12 mouse cellular contexts compared by ENCODE assay signal in the genomic region with DNA sequence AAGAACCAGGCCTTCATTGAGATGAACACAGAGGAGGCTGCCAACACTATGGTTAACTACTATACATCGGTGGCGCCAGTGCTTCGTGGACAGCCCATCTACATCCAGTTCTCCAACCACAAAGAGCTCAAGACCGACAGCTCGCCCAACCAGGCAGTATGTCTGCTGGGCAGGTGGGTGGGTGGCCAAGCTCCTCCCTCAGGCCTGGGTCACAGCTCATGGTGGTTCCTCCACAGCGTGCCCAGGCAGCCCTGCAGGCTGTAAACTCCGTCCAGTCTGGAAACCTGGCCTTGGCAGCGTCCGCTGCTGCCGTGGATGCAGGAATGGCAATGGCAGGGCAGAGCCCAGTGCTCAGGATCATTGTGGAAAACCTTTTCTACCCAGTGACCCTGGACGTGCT. TPM values are rescaled to one million over a fixed set of nuclear protein-coding genes. Genes with fewer than 3 reads are reported as not detected.
DNase-seq lines count a peak whose midpoint lies in the region; ATAC-seq lines count a peak whose summit lies in the region.
"Had no signal": no experiment of that assay in that cellular context is flagged by ENCODE, and none has a peak within 500 bp of the region (broad histone marks: within the 10 kb centered on the region; RNA-seq: fewer than 3 reads in every experiment).

No protein-coding gene starts in this region.

- H3K9ac ChIP-seq in heart, embryonic 16.5 days (ENCODE audit: low read length), result no peak overlapping the region
- H3K9ac ChIP-seq in lung, embryonic 15.5 days, result no peak overlapping the region
- no peak overlapping the region; the same call in 1 of the 2 replicates for H3K9ac ChIP-seq in limb, embryonic 15.5 days

- peak; percentile 56 to 66 for DNase-seq in cerebellum, postnatal 10 days
- DNase-seq in cerebellum, adult 9-10 months, result no peak
- no peak for DNase-seq in heart, postnatal 36 days
- DNase-seq in lung, postnatal 10 days, result no peak
- DNase-seq in urinary bladder, postnatal 4 days (ENCODE audit: low spot score in 2 of 2), result no peak
- DNase-seq: B cell, adult 2 months had no signal

- H3K4me2 ChIP-seq in heart, embryonic 16.5 days (ENCODE audit: low read depth, low read length), result no peak overlapping the region
- 0 out of 2 replicates have a peak overlapping the region, but pooled peaks have one; percentile 11 for H3K4me2 ChIP-seq in lung, embryonic 15.5 days
- no peak overlapping the region for H3K4me2 ChIP-seq in limb, embryonic 15.5 days

- WGBS in heart, embryonic 16.5 days, result 75% methylated on average over 11 of the region's 11 CpGs
- 70% methylated on average over 11 of the region's 11 CpGs for WGBS in lung, embryonic 15.5 days
- WGBS in limb, embryonic 15.5 days, result 76% methylated on average over 11 of the region's 11 CpGs

- H3K36me3 ChIP-seq in heart, embryonic 16.5 days (ENCODE audit: control insufficient read depth, insufficient read depth), result peaks cover 46% of the 10 kb centered on the region
- peaks cover 63% of the 10 kb centered on the region for H3K36me3 ChIP-seq in lung, embryonic 15.5 days
- H3K36me3 ChIP-seq in limb, embryonic 15.5 days, result peaks cover 69% of the 10 kb centered on the region

- H3K27me3 ChIP-seq in heart, embryonic 16.5 days (ENCODE audit: control insufficient read depth, insufficient read depth, low read length), result no peaks in the 10 kb centered on the region
- no peaks in the 10 kb centered on the region for H3K27me3 ChIP-seq in lung, embryonic 15.5 days
- H3K27me3 ChIP-seq in limb, embryonic 15.5 days, result no peaks in the 10 kb centered on the region

- H3K4me3 ChIP-seq in heart, embryonic 16.5 days (ENCODE audit: low read length), result no peak overlapping the region
- H3K4me3 ChIP-seq in lung, embryonic 15.5 days, result no peak overlapping the region
- no peak overlapping the region for H3K4me3 ChIP-seq in limb, embryonic 15.5 days

- no peak for ATAC-seq in heart, embryonic 16.5 days (replicated peaks; ENCODE audit: extremely low read depth, insufficient read depth, low FRiP score)
- no peak for ATAC-seq in lung, embryonic 15.5 days (ENCODE audit: borderline replicate concordance, extremely low read depth, low FRiP score, low TSS enrichment)
- ATAC-seq in limb, embryonic 15.5 days (ENCODE audit: insufficient number of reproducible peaks, low FRiP score, low TSS enrichment, low read depth), result no peak

- peak overlapping the region; percentile 100 for H3K27ac ChIP-seq in heart, embryonic 16.5 days (ENCODE audit: low read length)
- H3K27ac ChIP-seq in lung, embryonic 15.5 days, result 0 out of 2 replicates have a peak overlapping the region, but pooled peaks have one; percentile 8
- H3K27ac ChIP-seq in limb, embryonic 15.5 days, result peak overlapping the region; percentile 67; the same call in 1 of the 2 replicates

- intact Hi-C loops in heart, postnatal 36 days (cut with DNase I), result loop anchor here (2.0 kb wide), 1 partner anchor 18 kb away; no protein-coding TSS in a partner anchor

- peaks cover 41% of the 10 kb centered on the region for H3K4me1 ChIP-seq in heart, embryonic 16.5 days (ENCODE audit: control insufficient read depth, insufficient read depth, low read length)
- peaks cover 40% of the 10 kb centered on the region for H3K4me1 ChIP-seq in lung, embryonic 15.5 days
- H3K4me1 ChIP-seq in limb, embryonic 15.5 days, result peaks cover 55% of the 10 kb centered on the region

- no peaks in the 10 kb centered on the region for H3K9me3 ChIP-seq in heart, embryonic 16.5 days (replicated peaks; ENCODE audit: control insufficient read depth, low read length)
- no peaks in the 10 kb centered on the region for H3K9me3 ChIP-seq in lung, embryonic 15.5 days
- H3K9me3 ChIP-seq in limb, embryonic 15.5 days, result no peaks in the 10 kb centered on the region

RNA-seq across cellular contexts. Expression of gene Ptbp1, which starts 4.9 kb away (rescaled TPM):
- polyA plus RNA-seq in heart, embryonic 16.5 days (2015; fragmentation: Nextera tagmentation; extraction: Ambion mirVana), result 125 and 146 TPM in 2 replicates
- total RNA-seq in heart, postnatal 36 days (2021), result 10 to 100 TPM; 50.9 to 51.2 TPM
- 367 and 368 TPM in 2 replicates for polyA plus RNA-seq in lung, embryonic 15.5 days (2015; fragmentation: Nextera tagmentation; extraction: Ambion mirVana)
- polyA plus RNA-seq in limb, embryonic 15.5 days (2015; fragmentation: Nextera tagmentation; extraction: Ambion mirVana), result 301 and 303 TPM in 2 replicates

RNA-seq across cellular contexts. Expression of gene Prtn3, which starts 15.2 kb away (rescaled TPM):
- 1.2 and 1.9 TPM in 2 replicates for polyA plus RNA-seq in heart, embryonic 16.5 days (2015; fragmentation: Nextera tagmentation; extraction: Ambion mirVana)
- total RNA-seq in heart, postnatal 36 days (2021), result not detected
- 3.7 and 3.8 TPM in 2 replicates for polyA plus RNA-seq in lung, embryonic 15.5 days (2015; fragmentation: Nextera tagmentation; extraction: Ambion mirVana)
- 3.7 and 5.1 TPM in 2 replicates for polyA plus RNA-seq in limb, embryonic 15.5 days (2015; fragmentation: Nextera tagmentation; extraction: Ambion mirVana)

RNA-seq across cellular contexts. Expression of gene Plppr3, which starts 15.3 kb away (rescaled TPM):
- 9.1 and 9.8 TPM in 2 replicates for polyA plus RNA-seq in heart, embryonic 16.5 days (2015; fragmentation: Nextera tagmentation; extraction: Ambion mirVana)
- not detected for total RNA-seq in heart, postnatal 36 days (2021)
- 29.1 and 32.4 TPM in 2 replicates for polyA plus RNA-seq in lung, embryonic 15.5 days (2015; fragmentation: Nextera tagmentation; extraction: Ambion mirVana)
- polyA plus RNA-seq in limb, embryonic 15.5 days (2015; fragmentation: Nextera tagmentation; extraction: Ambion mirVana), result 53.0 and 60.1 TPM in 2 replicates

RNA-seq across cellular contexts. Expression of gene Elane, which starts 26.9 kb away (rescaled TPM):
- polyA plus RNA-seq in heart, embryonic 16.5 days (2015; fragmentation: Nextera tagmentation; extraction: Ambion mirVana), result 0.20 and 1.1 TPM in 2 replicates
- total RNA-seq in heart, postnatal 36 days (2021), result not detected
- 0.25 and 0.72 TPM in 2 replicates for polyA plus RNA-seq in lung, embryonic 15.5 days (2015; fragmentation: Nextera tagmentation; extraction: Ambion mirVana)
- polyA plus RNA-seq in limb, embryonic 15.5 days (2015; fragmentation: Nextera tagmentation; extraction: Ambion mirVana), result 0.36 and 0.40 TPM in 2 replicates
- total RNA-seq: left cerebral cortex, postnatal 4 days had no signal
- polyA plus RNA-seq: large intestine, adult 2 months had no signal

RNA-seq across cellular contexts. Expression of gene Cfd, which starts 31.5 kb away (rescaled TPM):
- not detected in 2 replicates for polyA plus RNA-seq in heart, embryonic 16.5 days (2015; fragmentation: Nextera tagmentation; extraction: Ambion mirVana)
- 10 to 100 TPM; 11.6 to 63.9 TPM for total RNA-seq in heart, postnatal 36 days (2021)
- not detected in 2 replicates for polyA plus RNA-seq in lung, embryonic 15.5 days (2015; fragmentation: Nextera tagmentation; extraction: Ambion mirVana)
- 0.27 TPM in 1 of 2 replicates, not detected in the other for polyA plus RNA-seq in limb, embryonic 15.5 days (2015; fragmentation: Nextera tagmentation; extraction: Ambion mirVana)
- total RNA-seq: left cerebral cortex, postnatal 4 days had no signal
- polyA plus RNA-seq: stomach, embryonic 16.5 days had no signal

Comparison
In these comparisons a context has a peak if more than half of its experiments do, and no peak if none do; other contexts are left out.
1. DNase-seq: peak in cerebellum, postnatal 10 days (2 of 2); none in cerebellum, adult 9-10 months (single experiment), heart, postnatal 36 days (0 of 2), lung, postnatal 10 days (single experiment) and urinary bladder, postnatal 4 days (0 of 2).
2. H3K27ac ChIP-seq: peak in every context shown above with its lines; median percentile 100 in heart, embryonic 16.5 days; 67 in limb, embryonic 15.5 days; 8 in lung, embryonic 15.5 days.